Mouse (Mus musculus) hindbrain, embryonic 11.5 days (tissue): ENCODE data around the gene 9830107B12Rik. TPM values are rescaled to one million over a fixed set of nuclear protein-coding genes. Genes with fewer than 3 reads are reported as not detected.
A peak's percentile ranks its signal among the peaks of the same experiment; 100 is the strongest.

Experiments used
- ATAC-seq: fragments of 200-750 bp; cut with Nextera tagmentation; 2 replicates; pipeline ENCODE4 v1.8.0; 2017; ENCODE audit warnings: mild to moderate bottlenecking, moderate TSS enrichment, moderate library complexity; ENCODE audit not compliant: low FRiP score
- DNase-seq: peaks from one replicate; pipeline ENCODE4 v3.0.0-alpha.2; 2015; ENCODE audit warnings: low spot score
- H3K27ac ChIP-seq: fragments of 300-500 bp; sonication (generic); 2 replicates; pipeline ENCODE4 v1.5.1; 2014; ENCODE audit warnings: mild to moderate bottlenecking, low read depth, low read length
- H3K27me3 ChIP-seq: fragments of 300-500 bp; sonication (generic); 2 replicates; pipeline ENCODE4 v1.6.1; 2014; ENCODE audit warnings: mild to moderate bottlenecking, low read length, moderate library complexity, mixed read lengths; ENCODE audit not compliant: control insufficient read depth, insufficient read depth
- H3K36me3 ChIP-seq: fragments of 300-500 bp; sonication (generic); 2 replicates; pipeline ENCODE4 v1.6.1; 2014; ENCODE audit warnings: mild to moderate bottlenecking, low read length, moderate library complexity, mixed read lengths; ENCODE audit not compliant: control insufficient read depth, insufficient read depth
- H3K4me1 ChIP-seq: fragments of 300-500 bp; sonication (generic); replicated peaks from 2 replicates; pipeline ENCODE4 v1.6.1; 2014; ENCODE audit warnings: low read length, mixed read lengths; ENCODE audit not compliant: control insufficient read depth, insufficient read depth
- H3K4me2 ChIP-seq: fragments of 300-500 bp; sonication (generic); replicated peaks from 2 replicates; pipeline ENCODE4 v1.6.1; 2014; ENCODE audit warnings: mild to moderate bottlenecking, low read depth, low read length
- H3K4me3 ChIP-seq: fragments of 300-500 bp; sonication (generic); 2 replicates; pipeline ENCODE4 v1.5.1; 2014; ENCODE audit warnings: low read depth, low read length
- H3K9ac ChIP-seq: fragments of 300-500 bp; sonication (generic); 2 replicates; pipeline ENCODE4 v1.6.1; 2014; ENCODE audit warnings: low read depth, low read length
- H3K9me3 ChIP-seq: fragments of 300-500 bp; sonication (generic); 2 replicates; pipeline ENCODE4 v1.6.1; 2016; ENCODE audit warnings: low read length; ENCODE audit not compliant: control insufficient read depth
- WGBS: fragments of 180-500 bp; shearing (Covaris S2); extraction: QIAGEN DNeasy Blood & Tissue Kit; methylation state at CpG from one replicate; pipeline ENCODE4 v1.1.7; 2014; 5-methylcytosine and 5-hydroxymethylcytosine counted together
- polyA plus RNA-seq: library from polyadenylated mRNA; unstranded; fragments of >200 nt; fragmentation: Nextera tagmentation; extraction: Ambion mirVana; gene quantifications from 2 replicates; pipeline ENCODE4 v1.2.1, GENCODE M21; 2014

The 9830107B12Rik gene
- polyA plus RNA-seq, 1 experiment from 2014 or later = not detected

DNA sequence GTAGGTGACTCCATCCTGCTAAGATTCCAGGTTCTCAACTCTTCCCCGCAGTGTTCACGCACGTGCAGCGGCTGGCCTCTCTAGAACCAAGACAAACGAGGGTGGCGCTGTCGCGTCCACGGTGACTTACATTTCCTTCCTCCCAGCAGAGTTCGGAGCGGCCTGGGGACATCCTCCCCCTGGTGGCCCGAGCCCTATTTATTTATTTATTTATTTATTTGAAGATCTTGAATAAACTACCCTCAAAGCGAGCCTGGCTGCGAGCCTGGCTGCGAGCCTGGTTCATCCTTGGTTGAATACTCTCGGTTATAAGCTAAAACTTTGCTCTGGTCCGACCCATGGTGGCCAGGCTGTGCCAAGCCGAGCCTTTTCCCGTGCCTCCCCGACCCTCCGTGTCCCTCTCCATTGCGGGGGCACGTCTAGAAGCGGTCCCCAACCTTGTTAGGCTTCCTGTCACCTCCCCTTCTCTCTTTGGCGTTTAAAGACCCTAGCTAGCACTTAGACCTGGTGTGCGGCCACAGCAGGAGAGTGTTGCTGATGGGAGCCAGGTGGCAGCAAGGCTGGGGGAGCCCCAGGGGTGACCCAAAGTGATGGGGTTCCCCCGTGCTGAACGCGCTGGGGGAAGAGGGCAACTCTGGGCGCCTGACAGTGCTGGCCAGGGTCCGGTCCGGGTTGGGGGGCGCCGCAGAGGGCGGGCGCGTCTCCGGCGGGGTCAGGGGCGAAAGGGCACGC lies 48.9 kb downstream of the 9830107B12Rik start:
- Histone ChIP-seq H3K36me3 (no peaks in the 10 kb centered on the region), H3K27me3 (peaks cover 49% of the 10 kb centered on the region), H3K9me3 (no peaks in the 10 kb centered on the region; the same call in 1 of the 2 replicates), H3K27ac (peak overlapping the region; percentile 24; the same call in 1 of the 2 replicates), H3K4me1 (peaks cover 18% of the 10 kb centered on the region), H3K4me3 (peak overlapping the region; percentile 27), H3K9ac (peak overlapping the region; percentile 40), H3K4me2 (peak overlapping the region; percentile 76)
- DNase-seq (peak; percentile 79), ATAC-seq (no peak)
- WGBS = under 1% methylated on average over 33 of the region's 41 CpGs

DNA sequence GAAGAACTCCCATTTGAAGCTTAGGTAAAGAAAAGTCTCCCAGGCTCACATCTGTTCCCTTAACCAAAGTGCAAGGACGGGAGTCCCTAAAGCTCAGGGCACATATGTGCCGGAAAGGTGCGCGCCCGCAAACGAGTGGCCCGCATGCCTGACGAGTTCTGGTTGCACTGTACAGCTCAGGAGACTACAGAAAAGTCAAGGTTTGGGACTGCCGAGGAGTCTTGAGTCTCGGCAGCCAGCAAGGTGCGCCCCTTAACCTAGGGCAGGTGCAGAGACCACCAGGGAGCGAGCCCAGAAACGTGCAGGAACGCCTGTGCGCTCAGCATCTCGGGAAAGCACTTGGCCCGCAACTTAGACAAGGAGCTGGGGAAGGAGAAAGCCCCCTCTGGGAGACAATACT lies 49.7 kb downstream of the 9830107B12Rik start:
- DNase-seq = no peak
- H3K27me3 ChIP-seq = peaks cover 49% of the 10 kb centered on the region
- no peaks in the 10 kb centered on the region for H3K36me3 ChIP-seq
- ATAC-seq = no peak
- H3K4me2 ChIP-seq = no peak overlapping the region; the same call in 1 of the 2 replicates
- no peak overlapping the region for H3K9ac ChIP-seq
- H3K4me1 ChIP-seq = peaks cover 18% of the 10 kb centered on the region
- 3% methylated on average over 17 of the region's 17 CpGs for WGBS
- H3K27ac ChIP-seq = no peak overlapping the region
- no peak overlapping the region for H3K4me3 ChIP-seq
- H3K9me3 ChIP-seq = no peaks in the 10 kb centered on the region; the same call in 1 of the 2 replicates

DNA sequence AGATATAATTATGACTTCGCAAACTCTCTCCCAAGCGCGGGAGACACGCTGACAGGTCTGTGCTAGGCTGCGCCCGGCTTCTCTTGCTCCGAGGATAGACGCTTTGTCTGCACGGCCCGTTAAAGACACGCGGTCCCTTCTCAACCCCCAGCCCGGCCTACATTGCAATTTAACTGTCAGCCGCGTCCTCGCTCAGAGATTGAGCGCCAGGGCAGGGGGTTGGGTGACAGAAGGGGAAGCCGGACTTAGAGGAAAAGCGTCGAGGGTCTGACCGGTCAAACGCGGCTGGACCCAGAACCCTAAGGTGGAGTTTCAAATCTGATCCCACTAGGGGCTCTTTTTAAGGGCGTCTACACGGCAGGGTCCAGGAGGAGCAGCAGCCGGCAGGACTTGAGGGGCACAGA lies 50.3 kb downstream of the 9830107B12Rik start:
- Histone ChIP-seq H3K27me3 (peaks cover 49% of the 10 kb centered on the region), H3K27ac (no peak overlapping the region), H3K4me1 (peaks cover 18% of the 10 kb centered on the region), H3K36me3 (no peaks in the 10 kb centered on the region), H3K9ac (no peak overlapping the region), H3K4me3 (no peak overlapping the region), H3K4me2 (no peak overlapping the region; the same call in 1 of the 2 replicates), H3K9me3 (no peaks in the 10 kb centered on the region; the same call in 1 of the 2 replicates)
- ATAC-seq = no peak
- 0% methylated on average over 26 of the region's 26 CpGs for WGBS
- DNase-seq = peak; percentile 72

DNA sequence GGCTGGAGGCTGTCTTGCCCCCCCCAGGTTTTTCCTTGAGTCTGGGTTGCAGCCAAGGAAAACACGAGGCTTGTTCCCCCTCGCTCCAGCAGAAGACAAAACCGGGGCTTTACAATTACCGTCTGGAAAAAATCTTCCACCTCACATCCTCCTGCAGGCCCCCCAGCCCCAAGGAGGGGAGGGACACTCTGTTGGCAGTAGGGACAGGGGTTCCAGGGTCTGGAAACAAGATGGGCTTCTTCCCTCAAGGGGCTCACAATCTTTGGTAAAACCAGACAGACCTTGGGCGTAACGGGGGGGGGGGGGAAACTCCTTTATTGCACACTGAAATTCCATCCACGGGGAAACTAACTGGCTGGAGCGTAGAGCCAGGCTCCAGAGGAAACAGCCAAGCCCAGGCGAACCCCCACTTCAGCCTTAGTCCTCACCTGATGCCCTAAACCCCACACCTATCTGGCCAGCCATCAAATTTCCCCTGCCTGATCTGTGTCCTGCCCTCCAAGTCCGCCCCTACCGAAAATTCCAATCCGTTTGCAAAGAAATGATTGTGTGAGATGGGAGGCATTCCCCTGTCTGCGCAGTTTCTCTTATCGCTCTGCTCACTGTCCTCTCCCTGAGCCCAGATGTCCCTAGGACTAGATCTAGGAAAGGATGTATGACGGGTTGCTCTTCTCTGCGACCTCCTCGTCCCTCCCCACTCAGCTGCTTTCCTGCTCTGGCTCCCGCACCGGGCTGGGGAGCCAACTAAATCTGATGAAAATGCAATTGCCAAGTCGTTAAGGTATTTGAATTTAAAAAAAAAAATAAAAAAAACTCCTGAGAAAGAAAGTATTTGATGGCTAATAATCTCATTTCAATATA lies 51.0 kb downstream of the 9830107B12Rik start:
- 7% methylated on average over 20 of the region's 20 CpGs for WGBS
- ATAC-seq (no peak), DNase-seq (peak; percentile 43)
- Histone ChIP-seq H3K4me2 (no peak overlapping the region), H3K4me3 (no peak overlapping the region), H3K4me1 (peaks cover 18% of the 10 kb centered on the region), H3K9ac (no peak overlapping the region), H3K27ac (no peak overlapping the region), H3K9me3 (no peaks in the 10 kb centered on the region; the same call in 1 of the 2 replicates), H3K36me3 (no peaks in the 10 kb centered on the region), H3K27me3 (peaks cover 49% of the 10 kb centered on the region)

DNA sequence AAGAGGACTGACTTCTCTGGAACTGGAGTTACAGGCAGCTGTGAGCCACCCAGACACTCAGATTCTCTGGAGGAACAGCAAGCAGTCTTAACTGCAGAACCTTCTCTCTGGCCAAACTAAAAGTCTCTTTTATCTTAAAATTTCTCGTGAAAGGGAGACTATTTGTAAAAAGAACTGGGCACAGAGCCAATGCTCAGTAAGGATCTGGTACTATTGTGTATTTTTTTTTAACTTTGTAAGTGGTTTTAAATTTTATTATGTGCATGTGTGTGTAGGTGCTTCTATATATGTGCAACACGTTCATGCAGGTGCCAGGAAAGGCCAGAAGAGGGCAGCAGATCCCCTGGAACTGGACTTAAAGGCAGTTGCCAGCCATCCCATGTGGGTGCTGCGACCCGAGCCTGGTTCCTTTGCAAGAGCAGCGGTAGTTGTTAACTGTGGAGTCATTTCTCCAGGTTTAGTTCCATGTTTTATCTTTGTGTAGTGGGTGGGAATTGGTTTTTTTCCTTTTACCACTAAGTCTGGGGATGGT lies 52.7 kb downstream of the 9830107B12Rik start:
- Histone ChIP-seq H3K9ac (no peak overlapping the region), H3K27ac (no peak overlapping the region), H3K4me1 (peaks cover 14% of the 10 kb centered on the region), H3K27me3 (peaks cover 39% of the 10 kb centered on the region), H3K36me3 (no peaks in the 10 kb centered on the region), H3K4me2 (no peak overlapping the region), H3K4me3 (no peak overlapping the region), H3K9me3 (no peaks in the 10 kb centered on the region; the same call in 1 of the 2 replicates)
- ATAC-seq (no peak), DNase-seq (no peak)
- WGBS = 78% methylated on average over 5 of the region's 5 CpGs

DNA sequence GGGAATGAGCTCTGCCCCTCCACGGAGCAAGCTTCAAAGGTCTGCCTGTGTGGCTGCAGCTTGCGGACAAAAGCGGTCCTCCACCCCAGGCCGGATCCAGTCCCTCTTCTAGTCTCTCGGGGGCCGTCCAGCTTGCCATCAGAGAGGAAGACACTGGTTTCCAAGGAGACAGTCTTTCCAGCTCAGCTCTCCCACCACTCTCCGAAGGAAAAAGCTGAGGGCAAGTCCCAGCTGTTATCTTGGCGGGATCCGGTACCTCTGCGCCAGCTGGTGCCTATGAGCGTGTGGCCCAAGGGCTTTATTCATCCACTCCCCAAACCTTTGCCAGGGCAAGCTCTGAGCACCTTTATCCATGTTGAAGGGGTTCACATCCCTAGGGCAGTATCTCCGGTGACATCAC lies 55.8 kb downstream of the 9830107B12Rik start:
- H3K4me2 ChIP-seq = no peak overlapping the region
- ATAC-seq (no peak), DNase-seq (peak; percentile 36)
- no peaks in the 10 kb centered on the region; the same call in 1 of the 2 replicates for H3K9me3 ChIP-seq
- 0 out of 2 replicates have a peak, but pooled peaks cover 3% of the 10 kb centered on the region for H3K4me1 ChIP-seq
- peaks cover 16% of the 10 kb centered on the region for H3K27me3 ChIP-seq
- H3K4me3 ChIP-seq = no peak overlapping the region
- no peaks in the 10 kb centered on the region for H3K36me3 ChIP-seq
- H3K27ac ChIP-seq = no peak overlapping the region
- no peak overlapping the region for H3K9ac ChIP-seq
- 61% methylated on average over 12 of the region's 12 CpGs for WGBS

DNA sequence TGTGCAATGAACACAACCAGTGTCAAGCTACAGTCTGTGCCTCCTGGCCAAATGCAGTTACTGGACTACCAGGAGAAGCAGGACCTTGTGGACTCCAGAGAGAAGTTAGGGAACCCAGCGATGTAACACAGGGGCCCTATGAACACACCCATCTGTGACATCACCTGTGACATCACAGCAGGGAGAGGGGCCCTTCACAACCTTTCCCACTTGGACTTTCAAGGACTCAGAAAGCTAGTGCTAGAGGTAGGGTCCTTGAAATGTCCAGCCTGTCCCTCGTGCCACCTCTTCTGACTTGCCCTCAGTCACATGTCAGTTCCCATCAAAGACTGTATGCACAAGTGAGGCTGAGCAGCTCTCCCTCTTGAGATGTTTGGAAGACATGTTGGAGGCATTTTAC lies 56.6 kb downstream of the 9830107B12Rik start:
- DNase-seq (no peak), ATAC-seq (no peak)
- peaks cover 8% of the 10 kb centered on the region for H3K27me3 ChIP-seq

DNA sequence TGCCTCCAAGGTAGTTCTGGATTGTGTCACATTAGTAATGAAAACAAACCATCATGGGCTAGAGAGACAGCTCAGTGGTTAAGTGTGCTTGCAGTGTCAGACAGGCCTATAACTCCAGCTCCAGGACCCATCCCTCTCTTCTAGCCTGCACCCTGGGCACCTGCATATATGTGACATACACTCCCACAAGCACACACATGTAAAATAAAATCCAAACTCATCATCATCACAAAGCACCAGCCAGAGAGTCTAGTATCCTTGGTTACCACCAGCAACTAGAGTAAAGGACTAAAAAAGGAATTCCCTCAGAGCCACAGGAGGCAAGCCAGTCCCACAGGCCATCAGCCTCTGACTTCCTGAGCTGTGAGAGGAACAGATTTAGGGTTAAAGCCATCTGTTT lies 57.0 kb downstream of the 9830107B12Rik start, which contains the start of gene 1700067P10Rik:
1700067P10Rik (plus strand) TSS at position 301 of the 400 bp plus-strand sequence.
- no peaks in the 10 kb centered on the region for H3K36me3 ChIP-seq
- no peak within 1 kb of the TSS for H3K4me3 ChIP-seq

More for the DNA sequence above, 56.6 kb downstream of the 9830107B12Rik start:
- H3K4me1 ChIP-seq = no peaks in the 10 kb centered on the region
- WGBS = 55% methylated on average over 2 of the region's 2 CpGs
- no peak overlapping the region for H3K4me3 ChIP-seq
- H3K36me3 ChIP-seq = no peaks in the 10 kb centered on the region
- no peak overlapping the region for H3K9ac ChIP-seq
- no peak overlapping the region for H3K4me2 ChIP-seq
- no peak overlapping the region for H3K27ac ChIP-seq
- H3K9me3 ChIP-seq = no peaks in the 10 kb centered on the region; the same call in 1 of the 2 replicates

More for the DNA sequence above, 57.0 kb downstream of the 9830107B12Rik start, which contains the start of gene 1700067P10Rik:
- Histone ChIP-seq H3K4me1 (no peaks in the 10 kb centered on the region), H3K9ac (no peak within 1 kb of the TSS), H3K27me3 (peaks cover 4% of the 10 kb centered on the region), H3K9me3 (no peaks in the 10 kb centered on the region; the same call in 1 of the 2 replicates), H3K4me2 (no peak within 1 kb of the TSS), H3K27ac (no peak within 1 kb of the TSS)
- DNase-seq = no peak
- ATAC-seq = no peak
